In genomic region chr2:87776143-87776542, GRCm38 (mm10) we compare ENCODE assay signal across 1 mouse cellular context.
TF ChIP-seq lines count a peak whose summit lies in the region.

No protein-coding gene starts in this region.

TF ChIP-seq in MEL, 35 proteins besides CTCF, POLR2A, EP300 and RAD21:
- TF ChIP-seq POLR2AphosphoS5 (IDR thresholded peaks at IDR 0.05; ENCODE audit: borderline replicate concordance, low read depth, low read length) (no peak), USF1 (IDR thresholded peaks at IDR 0.05; ENCODE audit: low read depth, low read length) (no peak), ETS1 (IDR thresholded peaks at IDR 0.05; ENCODE audit: low read depth, low read length) (no peak), CHD1 (IDR thresholded peaks at IDR 0.05; ENCODE audit: low read depth, low read length) (no peak), E2F4 (IDR thresholded peaks at IDR 0.05; ENCODE audit: borderline replicate concordance, low read depth, low read length) (no peak), GABPA (IDR thresholded peaks at IDR 0.05; ENCODE audit: low read depth, low read length) (no peak)
